ENCODE assay signal across 8 mouse cellular contexts in the genomic region with DNA sequence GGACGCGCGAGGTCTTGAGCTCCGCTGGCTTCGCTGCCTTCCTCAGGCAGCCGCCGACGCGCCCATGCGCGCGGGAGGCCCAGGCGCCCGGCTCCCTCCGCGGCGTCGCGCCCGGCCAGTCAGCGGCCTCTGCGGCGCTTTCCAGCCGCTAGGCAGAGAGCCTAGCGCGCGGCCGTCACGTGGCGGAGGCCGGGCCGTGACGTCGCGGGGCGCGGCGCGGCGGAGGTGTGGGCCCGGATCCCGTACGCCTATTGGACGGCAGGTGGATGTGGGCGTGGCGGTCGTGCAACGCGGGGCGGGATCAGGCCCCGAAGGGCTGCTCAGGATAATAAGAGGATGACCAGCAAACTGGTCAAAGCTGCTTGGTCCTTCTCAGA. TPM values are rescaled to one million over a fixed set of nuclear protein-coding genes. Genes with fewer than 3 reads are reported as not detected.
DNase-seq lines count a peak whose midpoint lies in the region; ATAC-seq lines count a peak whose summit lies in the region.

A gene (minus strand): TSS at position 184 of the 377 bp plus-strand sequence.

- H3K4me2 ChIP-seq in hindbrain, embryonic 13.5 days, result peak within 1 kb of the TSS; percentile 99

- ATAC-seq in hindbrain, embryonic 13.5 days (ENCODE audit: low FRiP score), result peak; percentile 97

- H3K27me3 ChIP-seq in hindbrain, embryonic 13.5 days, result 0 out of 2 replicates have a peak, but pooled peaks cover 3% of the 10 kb centered on the region

- H3K4me3 ChIP-seq in hindbrain, embryonic 13.5 days, result peak within 1 kb of the TSS; percentile 79

- H3K4me1 ChIP-seq in hindbrain, embryonic 13.5 days (replicated peaks), result peaks cover 29% of the 10 kb centered on the region

- H3K27ac ChIP-seq in hindbrain, embryonic 13.5 days, result peak within 1 kb of the TSS; percentile 93

- H3K36me3 ChIP-seq in hindbrain, embryonic 13.5 days, result no peaks in the 10 kb centered on the region

- under 1% methylated on average over 47 of the region's 51 CpGs for WGBS in hindbrain, embryonic 13.5 days

- H3K9me3 ChIP-seq in hindbrain, embryonic 13.5 days, result no peaks in the 10 kb centered on the region

- peak within 1 kb of the TSS; percentile 92 for H3K9ac ChIP-seq in hindbrain, embryonic 13.5 days

- peak; percentile 97 for DNase-seq in NIH3T3 (ENCODE audit: low read depth)
- DNase-seq in cerebellum, postnatal 10 days, result peak; percentile 99
- peak; percentile 92 to 95 for DNase-seq in frontal cortex, postnatal 14 days (ENCODE audit: low spot score in 2 of 2)
- peak; percentile 96 to 98 for DNase-seq in layer of hippocampus, postnatal 36 days
- DNase-seq in lung, postnatal 36 days, result peak; percentile 97
- DNase-seq in retina, postnatal 1 day, result peak; percentile 97
- peak; percentile 93 to 95 for DNase-seq in urinary bladder, adult 18-20 months (ENCODE audit: low spot score in 2 of 2)

RNA-seq across cellular contexts. Expression of the gene that starts here (rescaled TPM):
- polyA plus RNA-seq in hindbrain, embryonic 13.5 days (2015; fragmentation: Nextera tagmentation; extraction: Ambion mirVana), result 27.6 and 28.3 TPM in 2 replicates
- total RNA-seq in layer of hippocampus, postnatal 36 days (2021), result 10 to 100 TPM; 33.0 to 36.4 TPM

Comparison
In these comparisons a context has a peak if more than half of its experiments do, and no peak if none do; other contexts are left out.
1. Peak in every context shown above with its lines: DNase-seq, ATAC-seq, H3K4me3 ChIP-seq and H3K27ac ChIP-seq.